Mouse (Mus musculus) CD4-positive naive resting alpha-beta T cell, adult 76 days (primary cell): ENCODE measurements around the gene Glycam1. TPM values are rescaled to one million over a fixed set of nuclear protein-coding genes. Genes with fewer than 3 reads are reported as not detected.

Source experiments
- total RNA-seq: library from RNA; stranded (reverse); gene quantifications from one replicate; pipeline ENCODE4 v1.2.4, GENCODE M21; 2023

The Glycam1 gene
- not detected for total RNA-seq

GRCm38 (mm10) chr15:103564981-103565380 lies at the start of gene Glycam1:
Gene Glycam1 (minus strand): TSS chr15:103565081.

GRCm38 (mm10) chr15:103537822-103538213 lies 27.1 kb downstream of the Glycam1 start, which contains the start of gene Ppp1r1a:
Gene Ppp1r1a (minus strand): TSS chr15:103538003.

Other genes with a start within 250 kb of the Glycam1 start
- 2.4 TPM for gene Zfp385a, start 225.0 kb downstream of the Glycam1 start, total RNA-seq
- gene Itga5, start 198.3 kb downstream of the Glycam1 start, total RNA-seq: 2.1 TPM
- not detected for gene Gtsf1, start 134.6 kb downstream of the Glycam1 start, total RNA-seq
- not detected for gene Gtsf2, start 116.6 kb downstream of the Glycam1 start, total RNA-seq
- 147 TPM for gene Nckap1l, start 111.3 kb downstream of the Glycam1 start, total RNA-seq
- gene Pde1b, start 62.0 kb downstream of the Glycam1 start, total RNA-seq: 39.7 TPM
- gene Ppp1r1a, start 27.1 kb downstream of the Glycam1 start, total RNA-seq: not detected
- not detected for gene Mucl1, start 190.4 kb upstream of the Glycam1 start, total RNA-seq